Mouse (Mus musculus): Measurements from ENCODE around the gene Lamtor4. TPM values are rescaled to one million over a fixed set of nuclear protein-coding genes. Genes with fewer than 3 reads are reported as not detected.

The Lamtor4 gene
- polyA plus RNA-seq, 1 experiment: 24.3 TPM

DNA sequence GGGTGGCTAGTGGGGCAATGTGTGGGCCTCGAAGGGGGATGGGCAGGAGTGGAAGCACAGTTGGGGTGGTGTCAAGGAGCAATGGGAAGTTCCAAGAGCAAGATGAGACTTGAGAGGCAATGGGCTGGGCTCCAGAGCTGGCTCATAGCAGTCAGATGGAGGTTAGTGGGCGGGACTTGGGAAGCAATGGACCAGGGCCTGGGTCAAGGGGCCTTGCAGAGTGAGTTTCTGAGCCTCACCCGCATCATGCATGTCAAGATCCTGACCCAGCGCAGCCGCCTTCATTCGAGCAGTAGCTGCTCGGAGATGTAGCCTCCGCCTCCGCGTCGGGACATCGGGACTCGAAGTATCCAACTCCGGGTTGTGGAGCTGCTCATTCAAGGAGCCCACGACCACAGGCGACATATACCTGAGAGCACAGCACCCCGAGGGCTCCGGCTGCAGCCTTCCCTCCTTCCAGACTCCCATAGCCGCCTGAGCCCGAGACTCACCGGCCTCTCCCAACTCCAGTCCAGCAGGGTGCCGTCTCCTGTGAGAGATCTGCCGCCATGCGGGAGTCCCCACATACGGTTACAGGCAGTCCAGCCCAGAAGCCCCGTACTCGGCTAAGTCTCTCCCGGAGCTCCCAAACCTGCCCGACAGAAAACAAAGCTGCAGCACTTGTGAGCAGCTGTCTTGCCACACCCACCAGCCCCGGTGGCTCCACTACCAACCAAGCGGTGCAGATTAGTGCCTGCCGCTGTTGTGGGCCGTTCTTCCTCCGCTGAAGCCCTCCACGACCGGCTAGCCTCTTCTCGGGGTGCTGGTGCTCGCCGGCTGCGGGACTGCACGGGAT, 20.2 kb downstream of the Lamtor4 start:
- Histone ChIP-seq H3K27me3 (ENCODE audit: control insufficient read depth, insufficient read depth, low read length, poor library complexity, severe bottlenecking) (no peaks in the 10 kb centered on the region), H3K9ac (ENCODE audit: low read depth, poor library complexity, severe bottlenecking) (no peak overlapping the region), H3K27ac (ENCODE audit: insufficient read depth, low read length) (no peak overlapping the region), H3K9me3 (replicated peaks; ENCODE audit: control insufficient read depth, insufficient read depth, low read length, poor library complexity, severe bottlenecking) (no peaks in the 10 kb centered on the region), H3K4me1 (ENCODE audit: control insufficient read depth, insufficient read depth, low read length) (no peaks in the 10 kb centered on the region), H3K4me3 (ENCODE audit: low read depth, low read length) (peak overlapping the region; percentile 19; the same call in 1 of the 2 replicates), H3K36me3 (ENCODE audit: control insufficient read depth, insufficient read depth, low read length, poor library complexity, severe bottlenecking) (no peaks in the 10 kb centered on the region)
- no peak for TF ChIP-seq CTCF (IDR thresholded peaks at IDR 0.05; ENCODE audit: low read depth, low read length)
- TF ChIP-seq EP300 (IDR thresholded peaks at IDR 0.05; ENCODE audit: insufficient read depth, low read depth, low read length): no peak
- no peak for TF ChIP-seq POLR2A (IDR thresholded peaks at IDR 0.05; ENCODE audit: insufficient read depth, low read length)

DNA sequence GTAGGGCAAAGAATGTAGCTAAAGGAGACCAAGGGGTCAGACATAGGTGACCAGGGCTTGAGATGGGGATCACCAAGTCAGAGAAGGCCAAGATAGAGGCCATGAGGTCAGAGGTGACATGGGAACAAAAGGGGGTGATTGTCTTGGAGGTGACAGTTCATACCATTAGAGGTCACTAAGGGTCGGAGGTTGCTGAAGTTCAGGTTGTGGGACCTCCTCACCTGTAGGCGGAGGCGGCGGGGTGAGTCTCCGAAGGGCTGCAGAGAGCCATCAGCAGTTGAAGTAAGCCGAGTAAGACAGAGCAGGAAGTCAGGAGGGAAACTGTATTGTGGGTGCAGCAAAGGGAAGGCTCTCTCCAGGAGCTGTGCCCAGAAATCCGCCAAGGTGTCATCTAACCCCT, 22.7 kb downstream of the Lamtor4 start:
- Histone ChIP-seq H3K4me1 (ENCODE audit: control insufficient read depth, insufficient read depth, low read length) (no peaks in the 10 kb centered on the region), H3K27me3 (ENCODE audit: control insufficient read depth, insufficient read depth, low read length, poor library complexity, severe bottlenecking) (peaks cover 3% of the 10 kb centered on the region), H3K36me3 (ENCODE audit: control insufficient read depth, insufficient read depth, low read length, poor library complexity, severe bottlenecking) (no peaks in the 10 kb centered on the region), H3K27ac (ENCODE audit: insufficient read depth, low read length) (no peak overlapping the region), H3K4me3 (ENCODE audit: low read depth, low read length) (no peak overlapping the region), H3K9me3 (replicated peaks; ENCODE audit: control insufficient read depth, insufficient read depth, low read length, poor library complexity, severe bottlenecking) (no peaks in the 10 kb centered on the region), H3K9ac (ENCODE audit: low read depth, poor library complexity, severe bottlenecking) (no peak overlapping the region)
- TF ChIP-seq POLR2A (IDR thresholded peaks at IDR 0.05; ENCODE audit: insufficient read depth, low read length): no peak
- no peak for TF ChIP-seq EP300 (IDR thresholded peaks at IDR 0.05; ENCODE audit: insufficient read depth, low read depth, low read length)
- no peak for TF ChIP-seq CTCF (IDR thresholded peaks at IDR 0.05; ENCODE audit: low read depth, low read length)

DNA sequence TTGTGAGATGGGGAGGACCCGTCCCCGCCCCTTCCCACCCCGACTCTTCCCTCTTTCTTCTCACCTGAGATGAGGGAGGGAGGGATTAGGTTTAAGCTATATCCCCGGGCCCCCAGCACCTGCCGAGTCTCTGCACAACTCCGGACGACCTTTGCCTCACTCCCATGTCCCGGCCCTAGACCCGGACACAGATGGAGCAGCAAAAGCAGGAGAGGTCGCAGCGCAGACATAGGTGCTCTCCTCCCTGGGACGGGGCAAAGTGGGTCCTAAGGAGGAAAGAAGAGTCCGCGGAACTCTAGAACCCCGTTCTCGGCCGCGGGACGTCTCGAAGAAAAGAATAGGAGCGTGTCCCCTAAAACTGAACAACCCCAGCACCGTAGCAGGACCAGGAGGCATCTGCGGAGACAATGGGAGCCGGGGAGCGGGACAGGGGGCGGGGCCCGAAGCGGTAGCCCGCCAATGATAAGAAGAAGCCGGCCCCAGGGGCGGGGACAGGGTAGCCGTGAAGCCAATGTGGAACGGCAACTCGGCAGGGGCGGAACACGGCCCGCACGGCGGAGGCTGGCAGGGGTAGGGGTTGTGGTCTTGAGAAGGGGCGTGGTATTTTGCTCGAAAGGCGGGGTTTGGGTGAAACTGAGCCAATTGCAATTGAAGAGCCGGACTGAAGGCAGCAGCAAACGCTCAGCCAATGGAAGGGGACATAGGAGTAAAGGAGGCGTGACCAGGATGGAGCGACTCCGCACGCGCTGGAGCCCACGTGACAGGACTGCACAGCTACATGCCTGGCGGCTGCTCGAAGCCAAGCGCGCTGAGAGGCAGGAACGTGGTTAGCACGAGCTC, 24.5 kb downstream of the Lamtor4 start, which contains the start of the genes Gm43720, Gpc2 and Stag3:
Gm43720 (minus strand) TSS at position 374 of the 840 bp plus-strand sequence.
Gpc2 (minus strand) TSS at position 421 of the 840 bp plus-strand sequence.
Stag3 (plus strand) TSS at position 656 of the 840 bp plus-strand sequence.
- peak within 1 kb of the TSS; percentile 55 for H3K9ac ChIP-seq (ENCODE audit: low read depth, poor library complexity, severe bottlenecking)
- H3K27ac ChIP-seq (ENCODE audit: insufficient read depth, low read length): no peak within 1 kb of the TSS
- no peaks in the 10 kb centered on the region for H3K9me3 ChIP-seq (replicated peaks; ENCODE audit: control insufficient read depth, insufficient read depth, low read length, poor library complexity, severe bottlenecking)
- no peaks in the 10 kb centered on the region for H3K4me1 ChIP-seq (ENCODE audit: control insufficient read depth, insufficient read depth, low read length)
- H3K4me3 ChIP-seq (ENCODE audit: low read depth, low read length): peak within 1 kb of the TSS; percentile 77
- no peak for TF ChIP-seq CTCF (IDR thresholded peaks at IDR 0.05; ENCODE audit: low read depth, low read length)
- peak; percentile 80 for TF ChIP-seq EP300 (IDR thresholded peaks at IDR 0.05; ENCODE audit: insufficient read depth, low read depth, low read length)
- H3K27me3 ChIP-seq (ENCODE audit: control insufficient read depth, insufficient read depth, low read length, poor library complexity, severe bottlenecking): peaks cover 3% of the 10 kb centered on the region
- no peaks in the 10 kb centered on the region for H3K36me3 ChIP-seq (ENCODE audit: control insufficient read depth, insufficient read depth, low read length, poor library complexity, severe bottlenecking)

DNA sequence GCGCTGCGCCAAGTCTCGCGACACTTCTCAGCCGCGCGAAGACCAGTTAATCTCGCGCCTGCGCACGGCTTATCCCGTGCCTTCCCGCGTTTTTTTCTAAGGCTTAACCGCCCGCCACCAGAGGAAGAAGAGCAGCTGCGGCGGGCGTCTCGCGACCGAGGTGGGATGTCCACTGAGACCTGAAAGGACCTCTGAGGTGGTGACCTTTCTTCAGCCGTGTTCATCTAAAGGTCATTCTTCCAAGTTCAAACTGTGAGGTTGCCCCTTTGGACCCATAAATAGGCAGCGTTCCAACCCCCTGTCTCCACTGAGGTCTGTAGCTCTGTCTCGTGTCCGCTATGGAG, 25.1 kb downstream of the Lamtor4 start:
- Histone ChIP-seq H3K9me3 (replicated peaks; ENCODE audit: control insufficient read depth, insufficient read depth, low read length, poor library complexity, severe bottlenecking) (no peaks in the 10 kb centered on the region), H3K36me3 (ENCODE audit: control insufficient read depth, insufficient read depth, low read length, poor library complexity, severe bottlenecking) (no peaks in the 10 kb centered on the region), H3K4me1 (ENCODE audit: control insufficient read depth, insufficient read depth, low read length) (no peaks in the 10 kb centered on the region), H3K27me3 (ENCODE audit: control insufficient read depth, insufficient read depth, low read length, poor library complexity, severe bottlenecking) (peaks cover 3% of the 10 kb centered on the region), H3K27ac (ENCODE audit: insufficient read depth, low read length) (no peak overlapping the region), H3K9ac (ENCODE audit: low read depth, poor library complexity, severe bottlenecking) (no peak overlapping the region), H3K4me3 (ENCODE audit: low read depth, low read length) (peak overlapping the region; percentile 3)
- TF ChIP-seq POLR2A (IDR thresholded peaks at IDR 0.05; ENCODE audit: insufficient read depth, low read length) (no peak), EP300 (IDR thresholded peaks at IDR 0.05; ENCODE audit: insufficient read depth, low read depth, low read length) (no peak)

DNA sequence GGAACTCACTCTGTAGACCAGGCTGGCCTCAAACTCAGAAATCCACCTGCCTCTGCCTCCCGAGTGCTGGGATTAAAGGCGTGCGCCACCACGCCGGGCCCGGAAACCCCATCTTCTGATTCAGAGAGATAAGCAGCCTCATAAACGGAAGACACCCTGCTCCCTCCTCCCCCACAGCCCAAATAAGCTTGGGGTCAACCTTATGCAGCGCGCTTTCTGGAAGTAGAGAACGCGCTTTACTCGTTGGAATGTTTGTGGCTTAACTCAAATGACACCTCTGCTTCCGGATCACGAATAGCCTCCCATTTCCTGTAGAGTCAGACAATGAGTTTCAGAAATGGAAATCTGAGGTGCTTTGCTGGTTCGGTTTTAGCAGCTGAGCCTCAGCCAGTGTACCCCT, 25.5 kb downstream of the Lamtor4 start:
- Histone ChIP-seq H3K36me3 (ENCODE audit: control insufficient read depth, insufficient read depth, low read length, poor library complexity, severe bottlenecking) (no peaks in the 10 kb centered on the region), H3K9me3 (replicated peaks; ENCODE audit: control insufficient read depth, insufficient read depth, low read length, poor library complexity, severe bottlenecking) (no peaks in the 10 kb centered on the region), H3K27me3 (ENCODE audit: control insufficient read depth, insufficient read depth, low read length, poor library complexity, severe bottlenecking) (peaks cover 3% of the 10 kb centered on the region), H3K4me3 (ENCODE audit: low read depth, low read length) (peak overlapping the region; percentile 24; the same call in 1 of the 2 replicates), H3K27ac (ENCODE audit: insufficient read depth, low read length) (no peak overlapping the region), H3K4me1 (ENCODE audit: control insufficient read depth, insufficient read depth, low read length) (no peaks in the 10 kb centered on the region), H3K9ac (ENCODE audit: low read depth, poor library complexity, severe bottlenecking) (no peak overlapping the region)
- TF ChIP-seq EP300 (IDR thresholded peaks at IDR 0.05; ENCODE audit: insufficient read depth, low read depth, low read length) (no peak), CTCF (IDR thresholded peaks at IDR 0.05; ENCODE audit: low read depth, low read length) (no peak), POLR2A (IDR thresholded peaks at IDR 0.05; ENCODE audit: insufficient read depth, low read length) (no peak)

All from ES-Bruce4 (cell line).